Mouse (Mus musculus): Measurements from ENCODE around the gene 2900026A02Rik.

DNA sequence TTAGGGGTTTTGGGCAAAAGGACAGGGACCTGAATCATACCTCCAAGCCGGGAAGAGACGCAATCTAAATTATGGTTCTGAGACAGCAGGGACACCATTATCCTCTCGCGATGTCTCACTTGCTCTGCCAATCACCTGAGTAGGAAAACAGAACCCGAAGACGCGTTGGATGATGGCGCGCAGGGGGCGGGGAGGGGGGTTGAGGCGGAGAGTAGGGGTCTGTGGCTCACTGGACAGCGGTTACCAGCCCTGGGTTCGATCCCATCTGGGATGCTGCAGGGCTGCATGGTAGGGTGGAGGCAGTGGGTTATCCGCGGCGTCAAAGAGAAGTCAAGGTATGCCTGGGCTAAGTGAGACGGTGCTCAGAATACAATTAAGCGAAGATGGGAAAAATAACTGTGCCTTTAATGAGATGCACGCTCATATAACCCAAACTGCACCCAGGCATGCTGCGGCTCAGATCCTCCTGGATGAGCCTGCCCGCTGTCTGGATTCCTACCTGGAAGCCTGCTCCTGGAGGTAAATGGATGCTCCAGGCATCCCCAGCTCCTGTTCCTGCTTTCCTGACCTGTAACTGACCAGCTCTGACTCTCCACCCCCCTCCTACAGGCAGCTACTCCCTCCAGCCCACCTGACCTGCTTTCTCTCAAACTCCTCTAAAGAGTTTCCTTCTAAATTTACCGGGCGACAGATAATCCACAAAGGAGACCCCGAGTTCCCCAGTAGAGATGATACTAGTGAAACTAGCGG is 4.8 kb upstream of the 2900026A02Rik start:
- TF ChIP-seq CTCF (IDR thresholded peaks at IDR 0.05; ENCODE audit: low read depth) (no peak), EP300 (optimal IDR thresholded peaks at IDR 0.05) (no peak)
